Mouse (Mus musculus): ENCODE data around the gene Oma1. TPM values are rescaled to one million over a fixed set of nuclear protein-coding genes. Genes with fewer than 3 reads are reported as not detected.
A peak's percentile ranks its signal among the peaks of the same experiment; 100 is the strongest.

The Oma1 gene
- polyA plus RNA-seq, 1 experiment from 2014 or later = 10.9 TPM

DNA sequence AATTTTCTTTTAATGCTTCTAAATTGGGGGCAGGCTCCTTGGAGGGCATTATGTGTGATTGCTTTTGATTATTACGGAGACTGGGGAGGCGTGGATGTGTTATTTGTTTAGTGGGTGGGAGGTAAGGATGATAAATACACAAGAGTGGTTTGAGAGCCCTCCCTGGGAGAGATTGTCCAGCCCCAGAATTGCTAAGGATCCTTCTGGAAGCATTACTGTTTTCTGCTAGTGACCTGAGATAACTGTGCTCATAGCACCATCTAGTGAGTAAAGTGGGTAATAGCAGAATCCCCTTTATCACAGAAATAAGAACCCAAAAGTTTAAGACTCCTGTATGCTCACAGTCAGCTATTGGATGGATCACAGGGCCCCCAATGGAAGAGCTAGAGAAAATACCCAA is 32.4 kb downstream of the Oma1 start:
- Histone ChIP-seq H3K9ac (ENCODE audit: low read depth, low read length) (no peak overlapping the region; the same call in 1 of the 2 replicates), H3K4me2 (ENCODE audit: low read length) (no peak overlapping the region), H3K36me3 (ENCODE audit: control insufficient read depth, insufficient read depth, low read length) (no peaks in the 10 kb centered on the region), H3K4me3 (ENCODE audit: low read length) (no peak overlapping the region), H3K27ac (ENCODE audit: low read depth, low read length) (no peak overlapping the region), H3K27me3 (replicated peaks; ENCODE audit: control insufficient read depth, insufficient read depth, low read length) (no peaks in the 10 kb centered on the region), H3K4me1 (ENCODE audit: control insufficient read depth, insufficient read depth, low read depth, low read length) (no peaks in the 10 kb centered on the region; the same call in 1 of the 2 replicates), H3K9me3 (ENCODE audit: control insufficient read depth, low read length) (no peaks in the 10 kb centered on the region)
- ATAC-seq = peak; percentile 77
- 33% methylated on average over 2 of the region's 2 CpGs for WGBS

DNA sequence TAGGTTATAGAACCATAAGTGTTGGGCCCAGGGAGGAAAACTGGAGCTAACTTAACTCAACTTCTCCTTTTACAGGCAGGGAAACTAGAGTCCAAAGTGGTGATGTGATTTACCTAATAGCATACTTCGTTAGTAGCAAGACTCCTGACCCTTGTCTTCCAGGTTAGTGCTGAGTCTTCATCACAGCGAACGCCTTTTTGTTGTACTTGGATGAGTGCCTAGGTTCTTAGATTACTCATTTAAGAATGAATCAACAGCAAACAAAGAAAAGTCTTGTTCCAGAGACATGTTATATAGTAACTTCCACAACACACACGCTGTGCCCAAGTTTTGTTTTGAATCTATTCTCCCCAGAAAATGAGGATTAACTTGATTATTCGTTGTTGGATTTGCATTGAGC is 33.2 kb downstream of the Oma1 start:
- Histone ChIP-seq H3K9ac (ENCODE audit: low read depth, low read length) (no peak overlapping the region), H3K4me3 (ENCODE audit: low read length) (no peak overlapping the region), H3K9me3 (ENCODE audit: control insufficient read depth, low read length) (no peaks in the 10 kb centered on the region), H3K27ac (ENCODE audit: low read depth, low read length) (no peak overlapping the region), H3K36me3 (ENCODE audit: control insufficient read depth, insufficient read depth, low read length) (no peaks in the 10 kb centered on the region), H3K27me3 (replicated peaks; ENCODE audit: control insufficient read depth, insufficient read depth, low read length) (no peaks in the 10 kb centered on the region), H3K4me1 (ENCODE audit: control insufficient read depth, insufficient read depth, low read depth, low read length) (no peaks in the 10 kb centered on the region; the same call in 1 of the 2 replicates), H3K4me2 (ENCODE audit: low read length) (no peak overlapping the region)
- WGBS = 74% methylated on average over 5 of the region's 5 CpGs
- ATAC-seq = no peak

DNA sequence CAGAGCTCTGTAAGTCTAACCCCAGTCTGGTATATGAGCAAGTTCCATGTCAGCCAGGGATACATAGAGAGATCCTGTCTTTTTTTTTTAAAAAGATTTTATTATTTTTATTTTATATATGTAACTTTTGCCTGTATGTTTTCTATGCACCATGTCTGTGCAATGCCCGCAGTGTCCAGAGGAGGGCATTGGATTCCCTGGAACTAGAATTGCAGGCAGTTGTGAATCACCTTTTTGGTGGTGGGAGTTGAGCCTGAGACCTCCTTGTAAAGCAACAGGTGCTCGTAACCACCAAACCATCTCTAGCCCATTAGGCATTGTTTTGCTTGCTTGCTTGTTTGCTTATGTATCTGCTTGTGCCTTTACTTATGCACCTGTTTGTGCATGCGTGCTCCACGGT is 35.6 kb downstream of the Oma1 start:
- Histone ChIP-seq H3K9ac (ENCODE audit: low read depth, low read length) (no peak overlapping the region), H3K36me3 (ENCODE audit: control insufficient read depth, insufficient read depth, low read length) (no peaks in the 10 kb centered on the region), H3K27me3 (replicated peaks; ENCODE audit: control insufficient read depth, insufficient read depth, low read length) (no peaks in the 10 kb centered on the region), H3K4me1 (ENCODE audit: control insufficient read depth, insufficient read depth, low read depth, low read length) (no peaks in the 10 kb centered on the region; the same call in 1 of the 2 replicates), H3K4me3 (ENCODE audit: low read length) (no peak overlapping the region), H3K27ac (ENCODE audit: low read depth, low read length) (no peak overlapping the region), H3K9me3 (ENCODE audit: control insufficient read depth, low read length) (no peaks in the 10 kb centered on the region), H3K4me2 (ENCODE audit: low read length) (no peak overlapping the region)
- ATAC-seq = no peak
- WGBS = 88% methylated on average over 4 of the region's 4 CpGs

DNA sequence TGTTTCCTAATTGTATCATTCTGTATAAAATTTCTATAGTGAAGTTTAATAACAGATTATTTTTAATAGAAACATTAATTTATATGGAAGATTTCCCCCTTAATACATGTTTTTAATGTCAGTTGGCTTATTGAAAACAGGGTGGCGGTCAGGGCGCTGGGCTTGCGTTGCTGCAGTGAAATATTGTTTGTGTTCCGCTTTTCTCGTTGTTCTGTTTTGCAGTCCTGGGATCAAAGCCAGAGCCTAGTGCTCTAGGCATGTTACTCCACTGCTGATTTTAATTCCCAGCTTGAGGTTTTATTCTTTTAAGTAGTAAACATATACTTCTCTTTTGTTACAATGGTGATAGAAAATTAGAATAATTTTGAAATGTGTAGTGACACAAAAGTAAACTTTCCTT is 39.3 kb downstream of the Oma1 start:
- Histone ChIP-seq H3K9ac (ENCODE audit: low read depth, low read length) (no peak overlapping the region), H3K36me3 (ENCODE audit: control insufficient read depth, insufficient read depth, low read length) (no peaks in the 10 kb centered on the region), H3K9me3 (ENCODE audit: control insufficient read depth, low read length) (no peaks in the 10 kb centered on the region), H3K4me2 (ENCODE audit: low read length) (no peak overlapping the region), H3K27me3 (replicated peaks; ENCODE audit: control insufficient read depth, insufficient read depth, low read length) (no peaks in the 10 kb centered on the region), H3K27ac (ENCODE audit: low read depth, low read length) (no peak overlapping the region), H3K4me1 (ENCODE audit: control insufficient read depth, insufficient read depth, low read depth, low read length) (no peaks in the 10 kb centered on the region), H3K4me3 (ENCODE audit: low read length) (no peak overlapping the region)
- ATAC-seq = no peak
- WGBS = 72% methylated on average over 5 of the region's 5 CpGs

DNA sequence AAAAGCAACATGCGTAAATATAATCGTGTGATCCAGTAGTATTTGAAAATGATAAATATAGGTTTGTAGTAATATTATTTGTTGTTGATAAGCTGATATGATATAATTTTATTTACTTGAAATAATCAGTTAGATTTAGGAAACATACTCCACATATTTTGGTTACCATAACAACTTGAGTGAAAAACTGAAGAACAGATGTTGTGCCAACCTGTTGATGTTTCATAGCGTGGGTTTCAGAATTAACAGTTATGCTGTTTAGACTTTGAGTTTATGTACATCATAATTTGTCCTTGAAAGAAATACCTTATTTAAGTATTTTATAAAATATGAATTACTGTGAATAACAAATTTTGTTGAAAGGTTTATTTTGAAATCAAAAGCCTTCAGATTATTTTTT is 43.8 kb downstream of the Oma1 start:
- H3K4me3 ChIP-seq (ENCODE audit: low read length) = no peak overlapping the region
- no peaks in the 10 kb centered on the region for H3K4me1 ChIP-seq (ENCODE audit: control insufficient read depth, insufficient read depth, low read depth, low read length)
- ATAC-seq = no peak
- no peaks in the 10 kb centered on the region for H3K9me3 ChIP-seq (ENCODE audit: control insufficient read depth, low read length)
- no peak overlapping the region for H3K9ac ChIP-seq (ENCODE audit: low read depth, low read length)
- H3K4me2 ChIP-seq (ENCODE audit: low read length) = no peak overlapping the region
- H3K27ac ChIP-seq (ENCODE audit: low read depth, low read length) = no peak overlapping the region
- H3K27me3 ChIP-seq (replicated peaks; ENCODE audit: control insufficient read depth, insufficient read depth, low read length) = no peaks in the 10 kb centered on the region
- no peaks in the 10 kb centered on the region for H3K36me3 ChIP-seq (ENCODE audit: control insufficient read depth, insufficient read depth, low read length)
- WGBS = 94% methylated on average over 3 of the region's 3 CpGs

DNA sequence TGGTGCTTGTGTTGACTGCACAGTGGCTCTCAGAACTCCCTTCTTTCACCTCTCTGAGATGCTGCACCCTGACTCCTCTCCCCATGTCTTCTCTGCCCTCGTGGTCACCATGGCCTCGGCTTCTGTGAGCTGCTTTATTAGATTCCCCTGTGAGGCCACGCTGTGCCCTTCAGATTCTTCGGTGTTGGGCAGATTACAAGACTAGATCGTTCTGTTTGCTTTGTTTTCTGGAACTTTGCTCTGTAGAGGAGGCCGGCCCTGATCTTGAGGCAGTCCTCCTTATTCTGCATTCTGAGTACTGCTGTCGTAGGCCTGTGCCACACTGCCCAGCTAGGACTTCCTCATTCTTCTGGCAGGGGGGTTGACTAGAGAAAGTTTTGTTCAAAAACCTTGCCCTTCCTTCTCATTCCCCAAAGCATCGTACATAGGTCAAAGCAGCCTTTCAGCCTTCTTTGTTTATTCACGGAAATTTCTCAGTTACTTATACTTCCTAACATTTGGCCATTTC is 45.4 kb downstream of the Oma1 start:
- no peak overlapping the region for H3K4me3 ChIP-seq (ENCODE audit: low read length)
- no peaks in the 10 kb centered on the region for H3K27me3 ChIP-seq (replicated peaks; ENCODE audit: control insufficient read depth, insufficient read depth, low read length)
- H3K9ac ChIP-seq (ENCODE audit: low read depth, low read length) = no peak overlapping the region
- no peak overlapping the region for H3K27ac ChIP-seq (ENCODE audit: low read depth, low read length)
- H3K9me3 ChIP-seq (ENCODE audit: control insufficient read depth, low read length) = no peaks in the 10 kb centered on the region
- H3K36me3 ChIP-seq (ENCODE audit: control insufficient read depth, insufficient read depth, low read length) = no peaks in the 10 kb centered on the region
- 88% methylated on average over 9 of the region's 9 CpGs for WGBS
- no peak overlapping the region for H3K4me2 ChIP-seq (ENCODE audit: low read length)
- H3K4me1 ChIP-seq (ENCODE audit: control insufficient read depth, insufficient read depth, low read depth, low read length) = no peaks in the 10 kb centered on the region
- no peak for ATAC-seq

DNA sequence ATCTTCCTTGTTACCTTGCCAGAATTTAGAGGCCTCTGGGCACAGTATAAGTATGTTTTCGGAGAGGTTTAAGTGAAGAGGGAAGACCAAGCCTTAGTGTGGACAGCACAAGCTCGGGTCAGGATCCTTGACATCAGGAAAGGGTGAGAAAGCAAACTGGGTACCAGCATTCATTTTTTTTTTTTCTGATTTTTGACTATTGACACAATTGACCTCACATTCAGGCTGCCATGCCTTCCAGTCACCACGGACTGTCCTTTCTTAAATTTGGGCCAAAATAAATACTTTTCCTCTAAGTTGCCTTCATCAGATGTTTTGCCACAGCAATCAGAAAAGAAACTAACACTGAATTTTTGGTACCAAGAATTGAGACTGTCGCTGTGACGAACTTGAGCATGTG is 68.6 kb downstream of the Oma1 start:
- Histone ChIP-seq H3K4me1 (ENCODE audit: control insufficient read depth, insufficient read depth, low read depth, low read length) (no peaks in the 10 kb centered on the region), H3K27ac (ENCODE audit: low read depth, low read length) (no peak overlapping the region), H3K36me3 (ENCODE audit: control insufficient read depth, insufficient read depth, low read length) (no peaks in the 10 kb centered on the region), H3K9ac (ENCODE audit: low read depth, low read length) (no peak overlapping the region), H3K9me3 (ENCODE audit: control insufficient read depth, low read length) (no peaks in the 10 kb centered on the region), H3K4me2 (ENCODE audit: low read length) (no peak overlapping the region), H3K27me3 (replicated peaks; ENCODE audit: control insufficient read depth, insufficient read depth, low read length) (no peaks in the 10 kb centered on the region), H3K4me3 (ENCODE audit: low read length) (no peak overlapping the region)
- ATAC-seq = no peak
- 88% methylated on average over 5 of the region's 5 CpGs for WGBS

DNA sequence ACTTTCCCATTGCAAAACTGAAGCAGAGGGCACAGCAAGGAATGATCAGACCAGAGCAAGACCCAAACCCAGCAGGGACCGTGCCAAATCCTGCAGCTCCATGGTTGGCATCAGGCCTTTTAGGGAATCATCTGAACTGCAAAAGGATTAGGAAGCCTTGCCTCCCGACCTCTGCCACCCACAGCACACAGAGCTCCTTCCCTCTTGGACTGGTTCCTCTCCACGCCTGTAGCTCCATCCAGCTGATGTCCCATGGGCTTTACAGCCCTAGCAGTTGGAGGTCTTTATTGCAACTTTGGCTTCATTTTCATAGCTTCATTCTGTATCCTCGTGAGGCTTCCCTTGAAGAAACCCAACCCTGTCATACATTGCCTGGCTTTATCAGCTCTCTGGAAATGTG is 71.4 kb downstream of the Oma1 start:
- H3K4me2 ChIP-seq (ENCODE audit: low read length) = no peak overlapping the region
- no peak overlapping the region for H3K4me3 ChIP-seq (ENCODE audit: low read length)
- 70% methylated on average over 4 of the region's 4 CpGs for WGBS
- no peaks in the 10 kb centered on the region for H3K9me3 ChIP-seq (ENCODE audit: control insufficient read depth, low read length)
- no peaks in the 10 kb centered on the region; the same call in 1 of the 2 replicates for H3K4me1 ChIP-seq (ENCODE audit: control insufficient read depth, insufficient read depth, low read depth, low read length)
- H3K27ac ChIP-seq (ENCODE audit: low read depth, low read length) = no peak overlapping the region
- no peak for ATAC-seq
- H3K36me3 ChIP-seq (ENCODE audit: control insufficient read depth, insufficient read depth, low read length) = no peaks in the 10 kb centered on the region
- no peaks in the 10 kb centered on the region for H3K27me3 ChIP-seq (replicated peaks; ENCODE audit: control insufficient read depth, insufficient read depth, low read length)
- no peak overlapping the region for H3K9ac ChIP-seq (ENCODE audit: low read depth, low read length)

DNA sequence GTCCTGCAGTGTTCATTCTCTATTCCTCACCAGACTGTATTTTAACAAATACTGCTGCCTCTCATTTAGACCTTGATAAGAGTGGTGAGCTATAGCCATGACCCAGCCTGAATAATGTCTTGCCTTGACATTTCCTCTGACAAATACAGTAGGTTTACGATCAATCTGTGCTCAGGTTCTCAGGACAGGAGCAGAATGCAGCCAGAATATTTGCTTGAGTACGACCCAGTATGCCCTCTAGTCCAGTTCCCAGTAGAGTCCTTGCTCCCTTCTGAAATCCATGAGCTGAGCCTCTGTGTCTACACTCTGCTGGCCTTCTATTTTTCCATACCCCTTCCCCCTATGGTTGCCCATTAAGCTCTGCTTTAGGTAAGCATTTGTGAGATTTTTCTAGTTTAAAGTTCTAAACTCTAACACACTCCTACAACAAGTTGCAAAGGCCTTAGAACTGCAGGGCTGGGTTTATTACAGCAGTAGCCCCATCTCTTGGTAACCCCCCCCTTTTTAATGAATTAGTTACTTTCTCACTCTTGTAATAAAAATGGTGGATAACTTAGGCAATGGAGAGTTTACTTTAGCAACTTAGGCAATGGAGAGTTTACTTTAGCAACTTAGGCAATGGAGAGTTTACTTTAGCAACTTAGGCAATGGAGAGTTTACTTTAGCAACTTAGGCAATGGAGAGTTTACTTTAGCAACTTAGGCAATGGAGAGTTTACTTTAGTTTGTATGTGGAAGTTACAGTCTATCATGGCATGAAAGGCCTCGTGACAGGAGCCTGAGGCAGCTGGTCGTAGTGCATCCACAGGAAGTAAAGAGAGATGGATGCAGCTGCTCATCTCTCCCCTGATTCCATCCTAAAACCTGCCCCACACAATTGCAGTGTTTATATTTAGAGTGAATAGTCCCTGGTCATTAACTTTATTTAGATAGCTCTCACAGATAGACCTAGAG is 72.5 kb downstream of the Oma1 start:
- Histone ChIP-seq H3K9ac (ENCODE audit: low read depth, low read length) (no peak overlapping the region), H3K27me3 (replicated peaks; ENCODE audit: control insufficient read depth, insufficient read depth, low read length) (no peaks in the 10 kb centered on the region), H3K36me3 (ENCODE audit: control insufficient read depth, insufficient read depth, low read length) (no peaks in the 10 kb centered on the region), H3K9me3 (ENCODE audit: control insufficient read depth, low read length) (no peaks in the 10 kb centered on the region), H3K27ac (ENCODE audit: low read depth, low read length) (no peak overlapping the region), H3K4me2 (ENCODE audit: low read length) (no peak overlapping the region), H3K4me1 (ENCODE audit: control insufficient read depth, insufficient read depth, low read depth, low read length) (no peaks in the 10 kb centered on the region; the same call in 1 of the 2 replicates), H3K4me3 (ENCODE audit: low read length) (no peak overlapping the region)
- no peak for ATAC-seq
- WGBS = 85% methylated on average over 4 of the region's 4 CpGs

Data from hindbrain, embryonic 16.5 days (tissue).